Mouse (Mus musculus): ENCODE results near the gene Ahcyl2. TPM values are rescaled to one million over a fixed set of nuclear protein-coding genes. Genes with fewer than 3 reads are reported as not detected.
"Not testable (repeated sequence)": the region's sequence is repeated elsewhere in the genome, so short reads cannot be mapped to it uniquely, and the experiment has no call there.

Gene Ahcyl2
- polyA plus RNA-seq, 1 experiment from 2014 or later: 25.3 TPM

DNA sequence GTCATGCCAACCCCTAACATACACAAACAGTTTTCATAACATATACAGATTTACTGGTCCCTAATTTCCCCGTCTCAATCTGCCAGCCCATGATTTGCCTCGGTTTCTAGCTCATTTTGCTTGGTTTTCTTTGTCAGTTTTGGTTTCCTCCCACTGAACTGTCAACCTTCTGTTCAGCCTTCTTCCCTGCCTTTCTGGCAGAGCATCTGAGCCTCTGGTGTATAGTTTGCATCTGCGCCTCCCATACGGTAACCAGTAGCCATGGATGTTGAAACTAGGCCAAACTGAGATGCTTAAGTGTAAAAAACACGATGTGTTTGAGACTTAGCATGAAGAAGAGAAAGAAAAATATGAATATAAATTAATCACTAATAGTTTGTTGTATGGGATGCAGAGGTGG, 11.8 kb upstream of the Ahcyl2 start:
- 94% methylated on average over 5 of the region's 5 CpGs for whole genome bisulfite sequencing
- H3K9ac ChIP-seq: no peak overlapping the region
- H3K27ac ChIP-seq: no peak overlapping the region
- no peaks in the 10 kb centered on the region for H3K4me1 ChIP-seq
- H3K4me2 ChIP-seq (replicated peaks): no peak overlapping the region
- ATAC-seq (ENCODE audit: low FRiP score): no peak
- no peak overlapping the region for H3K4me3 ChIP-seq
- H3K9me3 ChIP-seq (replicated peaks): no peaks in the 10 kb centered on the region
- peaks cover 52% of the 10 kb centered on the region for H3K36me3 ChIP-seq
- H3K27me3 ChIP-seq: no peaks in the 10 kb centered on the region

DNA sequence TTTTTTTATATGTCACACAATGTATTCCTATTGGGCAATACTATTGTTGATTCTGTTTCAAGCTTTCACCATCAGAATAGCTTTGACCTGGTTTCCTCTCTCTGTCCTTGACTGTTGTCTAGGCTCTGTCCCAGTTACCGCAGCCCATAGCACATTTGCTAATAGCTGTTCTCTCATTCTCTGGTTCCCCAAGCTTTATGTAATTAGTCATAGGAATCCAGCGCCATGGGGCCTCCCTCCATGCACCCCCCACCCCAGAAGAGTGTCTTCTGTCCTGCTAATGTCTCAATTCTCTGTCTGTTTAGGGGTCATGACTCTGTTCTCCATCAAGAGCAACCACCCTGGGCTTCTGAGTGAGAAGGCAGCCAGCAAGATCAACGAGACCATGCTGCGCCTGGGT, 11.3 kb upstream of the Ahcyl2 start:
- 92% methylated on average over 4 of the region's 4 CpGs for WGBS
- H3K9me3 ChIP-seq (replicated peaks): no peaks in the 10 kb centered on the region
- peaks cover 55% of the 10 kb centered on the region for H3K36me3 ChIP-seq
- no peak overlapping the region for H3K4me3 ChIP-seq
- H3K27me3 ChIP-seq: no peaks in the 10 kb centered on the region
- H3K9ac ChIP-seq: no peak overlapping the region
- no peak overlapping the region for H3K27ac ChIP-seq
- no peak overlapping the region for H3K4me2 ChIP-seq (replicated peaks)
- H3K4me1 ChIP-seq: no peaks in the 10 kb centered on the region
- no peak for ATAC-seq (ENCODE audit: low FRiP score)

DNA sequence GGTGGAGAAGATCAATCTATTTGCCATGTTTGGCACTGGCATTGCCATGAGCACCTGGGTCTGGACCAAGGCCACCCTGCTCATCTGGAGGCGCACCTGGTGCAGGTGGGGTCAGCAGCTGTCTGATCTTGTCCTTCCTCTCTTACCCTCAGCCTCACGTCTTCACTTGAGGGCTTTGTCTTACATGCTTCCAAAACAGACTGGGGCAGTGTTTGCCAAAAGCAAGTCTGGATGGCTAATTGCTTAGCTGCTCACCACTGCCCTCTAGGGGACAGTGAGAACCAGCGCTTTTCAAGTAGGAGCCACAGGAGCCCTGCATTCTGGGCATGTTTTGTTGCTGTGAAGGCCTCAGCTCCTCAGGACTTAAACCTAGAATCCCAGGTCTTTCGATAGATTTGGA, 9.4 kb upstream of the Ahcyl2 start:
- WGBS: 38% methylated on average over 4 of the region's 4 CpGs
- no peak for ATAC-seq (ENCODE audit: low FRiP score)
- Histone ChIP-seq H3K4me3 (no peak overlapping the region), H3K4me2 (replicated peaks) (no peak overlapping the region), H3K9ac (no peak overlapping the region), H3K9me3 (replicated peaks) (no peaks in the 10 kb centered on the region), H3K27me3 (no peaks in the 10 kb centered on the region), H3K36me3 (peaks cover 58% of the 10 kb centered on the region), H3K27ac (no peak overlapping the region), H3K4me1 (no peaks in the 10 kb centered on the region)

DNA sequence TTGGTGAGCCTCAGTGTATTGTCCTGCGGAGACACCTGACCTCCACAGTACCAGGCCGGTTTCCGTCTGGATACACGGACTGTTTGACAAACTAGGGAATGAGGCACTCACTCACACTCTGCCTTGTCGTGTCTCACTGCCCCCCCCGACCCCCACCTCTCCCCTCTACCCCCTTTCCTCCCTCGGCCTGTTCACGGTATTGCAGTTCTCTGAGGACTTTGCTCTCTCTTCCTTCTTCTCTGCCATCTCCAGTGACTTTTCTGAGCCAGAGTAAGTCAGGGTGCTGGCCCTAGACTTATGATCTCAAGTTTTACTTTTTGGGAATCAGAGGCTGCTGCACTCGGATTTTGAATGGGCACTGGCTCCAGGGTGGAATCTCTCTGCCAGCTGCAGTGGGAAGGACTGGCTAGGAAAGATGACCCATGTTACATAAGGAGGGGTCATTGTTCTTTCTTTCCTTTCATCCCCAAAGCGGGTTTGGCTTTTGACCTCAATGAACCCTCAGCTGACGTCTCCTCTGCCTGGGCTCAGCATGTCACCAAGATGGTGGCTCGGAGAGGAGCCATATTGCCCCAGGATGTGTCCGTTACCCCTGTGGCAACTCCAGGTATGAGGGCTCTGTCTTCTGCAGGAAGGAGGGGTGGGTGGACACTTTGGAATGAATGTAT, 8.7 kb upstream of the Ahcyl2 start:
- peaks cover 52% of the 10 kb centered on the region for H3K36me3 ChIP-seq
- H3K4me3 ChIP-seq: no peak overlapping the region
- H3K9me3 ChIP-seq (replicated peaks): no peaks in the 10 kb centered on the region
- no peaks in the 10 kb centered on the region for H3K4me1 ChIP-seq
- no peak for ATAC-seq (ENCODE audit: low FRiP score)
- no peak overlapping the region for H3K9ac ChIP-seq
- H3K27ac ChIP-seq: no peak overlapping the region
- H3K4me2 ChIP-seq (replicated peaks): no peak overlapping the region
- 81% methylated on average over 13 of the region's 13 CpGs for WGBS
- no peaks in the 10 kb centered on the region for H3K27me3 ChIP-seq

DNA sequence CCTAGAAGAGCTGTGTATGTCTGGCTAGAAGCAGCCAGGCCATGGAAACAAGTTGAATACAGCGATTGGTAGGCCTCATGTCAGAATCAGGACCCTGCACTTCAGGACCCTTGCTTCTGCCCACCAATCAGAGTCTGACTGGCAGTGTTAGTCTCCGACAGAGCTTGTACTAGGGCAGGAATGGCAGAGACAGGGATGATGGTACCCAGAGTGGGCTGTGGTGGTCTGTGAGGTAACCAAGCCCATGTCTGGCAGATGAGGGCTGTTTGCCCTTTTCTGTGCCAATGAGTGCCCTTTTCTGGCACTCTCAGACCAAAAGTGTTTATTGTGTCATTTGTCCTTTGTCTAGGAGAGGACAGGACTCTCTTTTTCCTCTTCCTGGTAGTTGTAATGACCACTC, 7.4 kb upstream of the Ahcyl2 start:
- not testable (repeated sequence) for H3K9me3 ChIP-seq (replicated peaks); H3K4me2 ChIP-seq (replicated peaks); H3K4me1 ChIP-seq; H3K9ac ChIP-seq; H3K27me3 ChIP-seq; H3K4me3 ChIP-seq; H3K27ac ChIP-seq; ATAC-seq (ENCODE audit: low FRiP score)
- H3K36me3 ChIP-seq: peaks cover 40% of the 10 kb centered on the region
- WGBS: 96% methylated on average over 2 of the region's 2 CpGs

DNA sequence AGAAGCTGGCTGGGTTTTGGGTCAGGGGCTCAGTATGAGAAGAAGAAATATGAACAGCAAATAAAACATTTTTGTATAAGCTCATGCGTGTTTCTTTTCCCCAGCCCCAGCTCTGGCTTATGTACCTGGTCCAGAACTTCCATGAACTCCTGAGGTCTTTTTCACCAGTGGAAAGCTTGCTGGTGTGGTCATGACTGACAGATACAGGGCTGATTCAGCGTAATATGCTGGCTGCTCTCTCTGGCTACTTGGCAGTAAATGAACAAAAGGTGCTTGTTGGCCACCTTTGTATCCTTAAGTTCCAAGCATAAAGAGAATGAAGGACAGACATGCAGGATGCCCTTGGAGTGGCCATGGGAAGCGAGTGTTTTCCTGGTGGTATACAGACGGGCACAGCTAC, 6.5 kb upstream of the Ahcyl2 start:
- ATAC-seq (ENCODE audit: low FRiP score): no peak
- no peaks in the 10 kb centered on the region for H3K4me1 ChIP-seq
- H3K9me3 ChIP-seq (replicated peaks): no peaks in the 10 kb centered on the region
- no peak overlapping the region for H3K4me2 ChIP-seq (replicated peaks)
- H3K9ac ChIP-seq: no peak overlapping the region
- H3K36me3 ChIP-seq: peaks cover 38% of the 10 kb centered on the region
- no peaks in the 10 kb centered on the region for H3K27me3 ChIP-seq
- H3K27ac ChIP-seq: no peak overlapping the region
- WGBS: 89% methylated on average over 4 of the region's 4 CpGs
- no peak overlapping the region for H3K4me3 ChIP-seq

DNA sequence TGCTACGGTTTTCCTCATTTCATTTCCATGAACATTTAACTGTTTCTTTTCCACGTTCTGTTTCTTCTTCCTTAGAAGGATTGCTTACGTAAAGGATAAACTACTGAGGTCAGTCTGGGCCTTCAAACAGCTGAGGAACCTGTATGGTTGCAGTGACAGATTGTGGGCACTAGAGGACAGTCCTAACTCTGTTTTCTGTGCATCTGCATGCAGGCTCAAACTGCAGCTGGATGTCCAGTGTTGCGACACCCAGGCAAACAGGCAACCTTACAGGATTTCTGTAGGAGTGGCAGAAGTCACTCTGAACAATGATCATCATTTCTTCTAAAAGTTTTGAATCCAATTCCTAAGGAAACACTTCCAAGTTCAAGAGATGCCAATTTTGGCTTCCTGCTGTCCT, 5.3 kb upstream of the Ahcyl2 start:
- no peak overlapping the region for H3K4me3 ChIP-seq
- H3K4me1 ChIP-seq: no peaks in the 10 kb centered on the region
- no peak overlapping the region for H3K9ac ChIP-seq
- H3K4me2 ChIP-seq (replicated peaks): no peak overlapping the region
- no peak overlapping the region for H3K27ac ChIP-seq
- ATAC-seq (ENCODE audit: low FRiP score): no peak
- H3K27me3 ChIP-seq: no peaks in the 10 kb centered on the region
- H3K9me3 ChIP-seq (replicated peaks): no peaks in the 10 kb centered on the region
- WGBS: 65% methylated on average over 4 of the region's 4 CpGs
- H3K36me3 ChIP-seq: peaks cover 27% of the 10 kb centered on the region

DNA sequence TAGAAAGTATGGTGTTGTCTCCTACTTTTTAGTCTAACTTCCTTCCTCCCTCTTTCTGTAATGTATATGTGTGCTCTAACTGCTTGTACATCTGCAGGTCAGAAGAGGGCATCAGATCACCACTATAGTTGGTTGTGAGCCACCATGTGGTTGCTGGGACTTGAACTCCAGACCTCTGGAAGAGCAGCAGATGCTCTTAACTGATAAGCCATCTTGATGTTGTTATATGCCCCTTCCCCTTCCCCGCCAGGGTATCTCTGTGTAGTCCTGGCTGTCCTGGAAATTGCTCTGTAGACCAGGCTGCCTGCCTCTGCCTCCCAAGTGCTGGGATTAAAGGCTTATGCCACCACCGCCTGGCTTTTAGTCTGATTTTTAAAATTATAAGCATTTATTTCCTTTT, 937 bp upstream of the Ahcyl2 start:
- H3K4me2 ChIP-seq (replicated peaks): no peak overlapping the region
- H3K36me3 ChIP-seq: no peaks in the 10 kb centered on the region
- no peaks in the 10 kb centered on the region for H3K27me3 ChIP-seq
- H3K27ac ChIP-seq: no peak overlapping the region
- H3K4me1 ChIP-seq: 0 out of 2 replicates have a peak, but pooled peaks cover 11% of the 10 kb centered on the region
- no peak overlapping the region for H3K4me3 ChIP-seq
- ATAC-seq (ENCODE audit: low FRiP score): no peak
- WGBS: 92% methylated on average over 2 of the region's 2 CpGs
- H3K9me3 ChIP-seq (replicated peaks): no peaks in the 10 kb centered on the region
- H3K9ac ChIP-seq: no peak overlapping the region

DNA sequence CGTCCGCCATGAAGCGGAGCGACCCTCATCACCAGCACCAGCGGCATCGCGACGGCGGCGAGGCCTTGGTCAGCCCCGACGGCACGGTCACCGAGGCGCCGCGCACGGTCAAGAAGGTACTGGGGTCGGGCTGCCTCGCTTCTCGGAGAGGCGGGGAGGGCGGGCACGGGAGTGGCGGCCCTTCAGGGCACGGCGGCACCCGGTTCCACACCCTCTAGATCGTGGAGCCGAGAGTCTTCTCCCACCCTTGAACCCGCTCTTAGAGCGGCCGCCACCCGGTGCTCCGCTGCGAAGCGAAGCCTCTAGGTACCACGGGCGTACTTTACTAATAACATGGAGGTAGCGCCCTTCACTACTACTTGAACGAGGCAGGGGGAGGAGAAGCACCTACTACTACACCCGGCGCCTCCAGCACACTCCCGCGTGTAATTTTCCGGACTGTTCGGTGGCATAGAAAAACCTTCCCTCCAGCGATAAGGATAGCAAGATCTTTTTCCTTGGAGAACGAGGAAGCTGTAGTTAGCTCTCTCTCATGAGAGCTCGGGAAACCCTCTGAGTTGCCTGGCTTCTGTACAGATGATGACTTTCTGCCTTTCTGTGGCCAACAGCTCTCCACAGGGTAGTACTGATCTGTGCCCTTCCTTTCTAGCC, 1.1 kb downstream of the Ahcyl2 start:
- no peak; the same call in 1 of the 2 replicates for ATAC-seq (ENCODE audit: low FRiP score)
- Histone ChIP-seq H3K4me1 (0 out of 2 replicates have a peak, but pooled peaks cover 11% of the 10 kb centered on the region), H3K36me3 (no peaks in the 10 kb centered on the region), H3K9ac (peak overlapping the region; percentile 84), H3K27ac (peak overlapping the region; percentile 93), H3K4me2 (replicated peaks) (peak overlapping the region; percentile 57), H3K27me3 (no peaks in the 10 kb centered on the region), H3K4me3 (peak overlapping the region; percentile 86), H3K9me3 (replicated peaks) (no peaks in the 10 kb centered on the region)
- WGBS: under 1% methylated on average over 50 of the region's 50 CpGs

DNA sequence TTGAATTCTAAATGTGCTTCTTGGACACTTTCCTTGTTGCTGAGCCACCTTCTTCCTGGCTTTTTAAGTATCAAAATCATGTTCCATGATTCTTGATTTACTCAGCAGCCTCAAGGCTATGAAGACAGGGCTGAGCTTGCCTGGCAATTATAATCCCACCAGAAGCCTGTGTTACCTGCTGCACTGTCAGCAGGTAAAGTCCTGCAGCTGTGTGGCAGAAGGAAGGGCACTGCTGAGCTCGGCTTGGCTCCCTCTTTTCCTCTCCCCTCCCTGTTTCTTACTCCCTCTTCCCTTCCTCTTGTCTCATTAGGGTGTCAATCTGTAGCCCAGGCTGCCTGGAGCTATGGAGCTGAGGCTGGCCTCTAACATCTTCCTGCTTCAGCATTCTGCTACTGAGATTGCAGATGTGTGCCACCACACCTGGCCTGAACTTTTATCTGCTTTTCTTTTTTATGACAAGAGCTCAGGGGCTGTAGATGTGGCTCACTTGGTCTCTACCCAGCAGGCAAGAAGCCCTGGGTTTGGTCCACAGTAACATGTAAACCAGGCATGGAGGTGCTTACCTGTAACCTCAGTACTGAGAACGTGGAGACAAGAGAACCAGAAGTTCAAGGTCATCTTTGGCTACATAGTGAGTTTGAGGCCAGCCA, 3.0 kb downstream of the Ahcyl2 start:
- Histone ChIP-seq H3K9me3 (replicated peaks) (no peaks in the 10 kb centered on the region), H3K4me1 (0 out of 2 replicates have a peak, but pooled peaks cover 11% of the 10 kb centered on the region), H3K27me3 (no peaks in the 10 kb centered on the region), H3K36me3 (no peaks in the 10 kb centered on the region), H3K27ac (no peak overlapping the region), H3K4me2 (replicated peaks) (no peak overlapping the region), H3K4me3 (no peak overlapping the region), H3K9ac (no peak overlapping the region)
- no peak for ATAC-seq (ENCODE audit: low FRiP score)
- 60% methylated on average over 2 of the region's 2 CpGs for WGBS

DNA sequence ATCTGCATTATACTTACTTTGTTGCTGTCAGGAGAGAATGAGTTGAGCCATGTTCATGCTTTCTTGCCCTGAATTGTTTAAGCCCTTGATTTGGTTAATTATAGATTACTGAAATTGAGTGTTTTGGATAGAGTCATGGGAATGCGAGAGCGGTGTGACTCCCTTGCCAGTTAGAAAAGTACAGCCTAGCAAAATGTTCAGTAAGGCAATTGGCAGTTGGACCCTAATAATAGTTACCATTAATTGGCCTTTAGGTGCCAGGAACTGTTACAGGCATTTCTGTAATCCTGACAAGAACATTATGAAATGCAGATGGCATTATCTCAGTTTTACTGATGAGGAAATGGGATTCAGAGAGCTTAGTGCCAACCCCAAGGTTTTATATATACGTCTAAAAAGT, 4.4 kb downstream of the Ahcyl2 start:
- H3K27me3 ChIP-seq: no peaks in the 10 kb centered on the region
- no peaks in the 10 kb centered on the region for H3K36me3 ChIP-seq
- WGBS: 93% methylated on average over 3 of the region's 3 CpGs
- H3K4me2 ChIP-seq (replicated peaks): no peak overlapping the region
- no peak for ATAC-seq (ENCODE audit: low FRiP score)
- H3K9ac ChIP-seq: no peak overlapping the region
- 0 out of 2 replicates have a peak, but pooled peaks cover 11% of the 10 kb centered on the region for H3K4me1 ChIP-seq
- H3K9me3 ChIP-seq (replicated peaks): no peaks in the 10 kb centered on the region
- no peak overlapping the region for H3K27ac ChIP-seq
- no peak overlapping the region for H3K4me3 ChIP-seq

DNA sequence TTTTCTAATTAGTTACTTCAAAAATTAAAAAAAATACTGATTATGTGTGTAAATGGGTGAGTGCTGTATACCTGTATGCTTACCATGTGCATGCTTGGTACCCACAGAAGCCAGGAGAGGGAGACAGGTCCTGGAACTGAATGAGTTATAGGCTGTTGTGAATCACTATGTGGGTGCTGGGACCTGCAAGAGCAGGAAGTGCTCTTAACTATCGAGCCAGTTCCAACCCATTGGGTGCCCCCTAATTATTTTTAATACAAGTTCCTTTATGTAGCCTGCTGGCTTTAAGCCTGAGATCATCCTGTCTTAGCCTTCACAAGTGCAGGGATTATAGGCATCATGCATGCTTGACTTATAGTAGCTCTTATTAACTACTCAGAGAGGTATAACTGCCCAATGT, 6.3 kb downstream of the Ahcyl2 start:
- Histone ChIP-seq H3K4me1 (0 out of 2 replicates have a peak, but pooled peaks cover 11% of the 10 kb centered on the region), H3K36me3 (no peaks in the 10 kb centered on the region), H3K27me3 (no peaks in the 10 kb centered on the region), H3K9ac (no peak overlapping the region), H3K9me3 (replicated peaks) (no peaks in the 10 kb centered on the region), H3K4me3 (no peak overlapping the region), H3K4me2 (replicated peaks) (no peak overlapping the region), H3K27ac (no peak overlapping the region)
- ATAC-seq (ENCODE audit: low FRiP score): no peak
- 81% methylated on average over 1 of the region's 1 CpGs for WGBS
